Mouse (Mus musculus): ENCODE measurements at regions not wholly inside any gene's neighbourhood (a gene's known extent, or its start where the extent isn't known, plus 50 kb on each side); places are given as distances from the start of the nearest gene placed in this dataset.

- Histone ChIP-seq H3K4me1 (ENCODE audit: control insufficient read depth, insufficient read depth, low read length) (no peaks in the 10 kb centered on the region), H3K27ac (ENCODE audit: low read length) (no peak overlapping the region), H3K36me3 (ENCODE audit: control insufficient read depth, insufficient read depth, low read length) (no peaks in the 10 kb centered on the region), H3K4me3 (replicated peaks; ENCODE audit: low read length) (no peak overlapping the region), H3K9ac (ENCODE audit: low read length) (no peak overlapping the region), H3K4me2 (ENCODE audit: low read depth, low read length) (no peak overlapping the region), H3K9me3 (replicated peaks; ENCODE audit: control insufficient read depth, low read length) (0 out of 2 replicates have a peak, but pooled peaks cover 4% of the 10 kb centered on the region), H3K27me3 (ENCODE audit: control insufficient read depth, insufficient read depth, low read length) (no peaks in the 10 kb centered on the region; the same call in 1 of the 2 replicates)
- ATAC-seq (ENCODE audit: insufficient read depth, low FRiP score), result no peak
- WGBS, result 75% methylated on average over 15 of the region's 15 CpGs
Measured at GRCm38 (mm10) chr9:61048576-61048975, 254.2 kb downstream of the Uaca start.

DNA sequence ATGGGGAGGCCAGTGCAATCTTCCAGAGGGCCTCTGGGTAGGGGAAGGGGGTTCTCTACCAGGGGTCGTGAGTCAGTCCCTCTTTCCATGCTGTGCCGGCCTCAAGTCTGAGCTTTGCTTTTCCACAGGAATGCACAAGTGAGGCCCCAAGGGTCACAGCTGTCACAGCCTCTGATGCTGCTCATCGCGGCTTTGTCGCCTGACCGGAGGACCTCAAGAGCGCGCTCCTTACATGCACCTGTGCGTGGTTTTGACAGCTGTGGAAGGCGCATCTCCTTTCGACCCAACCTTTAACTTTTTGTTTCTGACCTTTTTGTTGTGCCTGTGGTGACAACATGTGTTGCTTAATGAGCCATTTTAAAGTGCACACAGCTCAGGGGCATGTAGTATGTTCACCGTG is 258.3 kb downstream of the Uaca start:
- no peak overlapping the region for H3K4me2 ChIP-seq (ENCODE audit: low read depth, low read length)
- no peaks in the 10 kb centered on the region for H3K36me3 ChIP-seq (ENCODE audit: control insufficient read depth, insufficient read depth, low read length)
- no peaks in the 10 kb centered on the region for H3K27me3 ChIP-seq (ENCODE audit: control insufficient read depth, insufficient read depth, low read length)
- no peak overlapping the region for H3K4me3 ChIP-seq (replicated peaks; ENCODE audit: low read length)
- 0 out of 2 replicates have a peak, but pooled peaks cover 4% of the 10 kb centered on the region for H3K9me3 ChIP-seq (replicated peaks; ENCODE audit: control insufficient read depth, low read length)
- 91% methylated on average over 12 of the region's 12 CpGs for WGBS
- ATAC-seq (ENCODE audit: insufficient read depth, low FRiP score), result no peak
- no peak overlapping the region for H3K27ac ChIP-seq (ENCODE audit: low read length)
- H3K9ac ChIP-seq (ENCODE audit: low read length), result no peak overlapping the region
- H3K4me1 ChIP-seq (ENCODE audit: control insufficient read depth, insufficient read depth, low read length), result peaks cover 21% of the 10 kb centered on the region

GRCm38 (mm10) chr9:61054427-61054826 is 260.1 kb downstream of the Uaca start:
- Histone ChIP-seq H3K27me3 (ENCODE audit: control insufficient read depth, insufficient read depth, low read length) (no peaks in the 10 kb centered on the region), H3K36me3 (ENCODE audit: control insufficient read depth, insufficient read depth, low read length) (no peaks in the 10 kb centered on the region), H3K9ac (ENCODE audit: low read length) (no peak overlapping the region), H3K4me2 (ENCODE audit: low read depth, low read length) (no peak overlapping the region), H3K27ac (ENCODE audit: low read length) (no peak overlapping the region; the same call in 1 of the 2 replicates), H3K4me1 (ENCODE audit: control insufficient read depth, insufficient read depth, low read length) (peaks cover 21% of the 10 kb centered on the region), H3K9me3 (replicated peaks; ENCODE audit: control insufficient read depth, low read length) (0 out of 2 replicates have a peak, but pooled peaks cover 4% of the 10 kb centered on the region), H3K4me3 (replicated peaks; ENCODE audit: low read length) (no peak overlapping the region)
- ATAC-seq (ENCODE audit: insufficient read depth, low FRiP score), result peak; percentile 62
- 10% methylated on average over 3 of the region's 3 CpGs for WGBS

GRCm38 (mm10) chr9:61055392-61055791 is 261.1 kb downstream of the Uaca start:
- Histone ChIP-seq H3K36me3 (ENCODE audit: control insufficient read depth, insufficient read depth, low read length) (no peaks in the 10 kb centered on the region), H3K4me1 (ENCODE audit: control insufficient read depth, insufficient read depth, low read length) (peaks cover 21% of the 10 kb centered on the region)
- WGBS, result 71% methylated on average over 3 of the region's 3 CpGs

DNA sequence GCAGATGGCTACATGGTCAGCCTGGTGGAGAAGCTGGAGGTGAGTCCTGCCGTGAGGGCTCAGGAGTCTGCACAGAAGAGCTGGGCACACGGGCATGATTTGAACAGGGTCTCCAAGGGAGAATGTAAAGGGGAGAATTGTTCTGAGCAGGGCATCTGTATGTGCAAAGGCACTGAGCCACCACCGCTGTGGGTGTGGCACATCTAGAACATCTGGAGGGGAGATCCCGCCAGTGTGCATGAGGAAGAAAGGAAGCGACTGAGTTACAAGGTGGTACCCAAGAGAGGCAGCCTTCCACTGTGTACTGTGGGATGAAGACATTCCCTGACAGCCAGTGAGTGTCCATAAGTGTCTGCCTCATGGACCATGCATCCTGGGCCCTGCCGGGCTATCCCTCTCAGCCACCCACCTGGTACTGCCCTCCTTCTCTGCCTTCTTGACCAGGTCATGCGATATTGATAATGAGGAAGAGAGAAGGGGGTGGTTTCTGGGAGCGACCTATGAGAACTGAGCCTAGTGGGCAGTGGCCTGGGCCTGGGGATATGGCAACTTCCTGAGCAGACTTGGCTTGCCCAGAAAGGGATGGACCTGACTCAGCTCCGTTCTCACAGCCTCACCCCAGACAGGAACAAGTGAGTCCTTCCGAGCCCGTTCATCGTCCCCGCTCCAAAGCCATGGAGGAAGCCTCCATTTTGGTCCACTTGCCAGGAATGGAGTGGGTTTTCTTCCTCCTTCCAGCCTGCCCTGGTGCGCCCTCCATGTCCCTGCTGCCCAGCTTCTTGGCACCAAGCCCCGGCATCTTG is 261.8 kb downstream of the Uaca start:
- Histone ChIP-seq H3K4me2 (ENCODE audit: low read depth, low read length) (no peak overlapping the region; the same call in 1 of the 2 replicates), H3K4me1 (ENCODE audit: control insufficient read depth, insufficient read depth, low read length) (peaks cover 21% of the 10 kb centered on the region), H3K27ac (ENCODE audit: low read length) (no peak overlapping the region; the same call in 1 of the 2 replicates), H3K36me3 (ENCODE audit: control insufficient read depth, insufficient read depth, low read length) (no peaks in the 10 kb centered on the region), H3K4me3 (replicated peaks; ENCODE audit: low read length) (no peak overlapping the region), H3K9me3 (replicated peaks; ENCODE audit: control insufficient read depth, low read length) (0 out of 2 replicates have a peak, but pooled peaks cover 7% of the 10 kb centered on the region), H3K27me3 (ENCODE audit: control insufficient read depth, insufficient read depth, low read length) (no peaks in the 10 kb centered on the region), H3K9ac (ENCODE audit: low read length) (0 out of 2 replicates have a peak overlapping the region, but pooled peaks have one; percentile 12)
- WGBS, result 81% methylated on average over 15 of the region's 15 CpGs
- no peak for ATAC-seq (ENCODE audit: insufficient read depth, low FRiP score)

More at GRCm38 (mm10) chr9:61055392-61055791, 261.1 kb downstream of the Uaca start:
- no peak overlapping the region for H3K27ac ChIP-seq (ENCODE audit: low read length)
- H3K4me2 ChIP-seq (ENCODE audit: low read depth, low read length), result no peak overlapping the region
- ATAC-seq (ENCODE audit: insufficient read depth, low FRiP score), result no peak
- 0 out of 2 replicates have a peak, but pooled peaks cover 7% of the 10 kb centered on the region for H3K9me3 ChIP-seq (replicated peaks; ENCODE audit: control insufficient read depth, low read length)
- no peak overlapping the region for H3K9ac ChIP-seq (ENCODE audit: low read length)
- H3K27me3 ChIP-seq (ENCODE audit: control insufficient read depth, insufficient read depth, low read length), result no peaks in the 10 kb centered on the region
- H3K4me3 ChIP-seq (replicated peaks; ENCODE audit: low read length), result no peak overlapping the region

GRCm38 (mm10) chr9:61056731-61057270 is 262.5 kb downstream of the Uaca start:
- Histone ChIP-seq H3K4me3 (replicated peaks; ENCODE audit: low read length) (no peak overlapping the region), H3K27ac (ENCODE audit: low read length) (no peak overlapping the region; the same call in 1 of the 2 replicates), H3K4me2 (ENCODE audit: low read depth, low read length) (no peak overlapping the region; the same call in 1 of the 2 replicates), H3K27me3 (ENCODE audit: control insufficient read depth, insufficient read depth, low read length) (no peaks in the 10 kb centered on the region), H3K9ac (ENCODE audit: low read length) (0 out of 2 replicates have a peak overlapping the region, but pooled peaks have one; percentile 12), H3K9me3 (replicated peaks; ENCODE audit: control insufficient read depth, low read length) (0 out of 2 replicates have a peak, but pooled peaks cover 3% of the 10 kb centered on the region), H3K4me1 (ENCODE audit: control insufficient read depth, insufficient read depth, low read length) (peaks cover 21% of the 10 kb centered on the region), H3K36me3 (ENCODE audit: control insufficient read depth, insufficient read depth, low read length) (no peaks in the 10 kb centered on the region)
- 40% methylated on average over 10 of the region's 10 CpGs for WGBS
- ATAC-seq (ENCODE audit: insufficient read depth, low FRiP score), result peak; percentile 45; the same call in 1 of the 2 replicates

- no peak overlapping the region for H3K27ac ChIP-seq (ENCODE audit: low read length)
- H3K9ac ChIP-seq (ENCODE audit: low read length), result no peak overlapping the region
- H3K4me2 ChIP-seq (ENCODE audit: low read depth, low read length), result no peak overlapping the region
- no peak overlapping the region for H3K4me3 ChIP-seq (replicated peaks; ENCODE audit: low read length)
- peaks cover 17% of the 10 kb centered on the region for H3K4me1 ChIP-seq (ENCODE audit: control insufficient read depth, insufficient read depth, low read length)
- 0 out of 2 replicates have a peak, but pooled peaks cover 3% of the 10 kb centered on the region for H3K9me3 ChIP-seq (replicated peaks; ENCODE audit: control insufficient read depth, low read length)
- ATAC-seq (ENCODE audit: insufficient read depth, low FRiP score), result no peak
- H3K27me3 ChIP-seq (ENCODE audit: control insufficient read depth, insufficient read depth, low read length), result no peaks in the 10 kb centered on the region
- no peaks in the 10 kb centered on the region for H3K36me3 ChIP-seq (ENCODE audit: control insufficient read depth, insufficient read depth, low read length)
Measured at GRCm38 (mm10) chr9:61059225-61059624, 264.9 kb downstream of the Uaca start.

GRCm38 (mm10) chr9:61060958-61061357 is 266.6 kb downstream of the Uaca start:
- Histone ChIP-seq H3K4me1 (ENCODE audit: control insufficient read depth, insufficient read depth, low read length) (peaks cover 14% of the 10 kb centered on the region), H3K27me3 (ENCODE audit: control insufficient read depth, insufficient read depth, low read length) (no peaks in the 10 kb centered on the region), H3K27ac (ENCODE audit: low read length) (no peak overlapping the region), H3K9me3 (replicated peaks; ENCODE audit: control insufficient read depth, low read length) (0 out of 2 replicates have a peak, but pooled peaks cover 3% of the 10 kb centered on the region), H3K9ac (ENCODE audit: low read length) (no peak overlapping the region), H3K36me3 (ENCODE audit: control insufficient read depth, insufficient read depth, low read length) (no peaks in the 10 kb centered on the region), H3K4me2 (ENCODE audit: low read depth, low read length) (no peak overlapping the region), H3K4me3 (replicated peaks; ENCODE audit: low read length) (no peak overlapping the region)
- 50% methylated on average over 8 of the region's 8 CpGs for WGBS
- no peak for ATAC-seq (ENCODE audit: insufficient read depth, low FRiP score)

DNA sequence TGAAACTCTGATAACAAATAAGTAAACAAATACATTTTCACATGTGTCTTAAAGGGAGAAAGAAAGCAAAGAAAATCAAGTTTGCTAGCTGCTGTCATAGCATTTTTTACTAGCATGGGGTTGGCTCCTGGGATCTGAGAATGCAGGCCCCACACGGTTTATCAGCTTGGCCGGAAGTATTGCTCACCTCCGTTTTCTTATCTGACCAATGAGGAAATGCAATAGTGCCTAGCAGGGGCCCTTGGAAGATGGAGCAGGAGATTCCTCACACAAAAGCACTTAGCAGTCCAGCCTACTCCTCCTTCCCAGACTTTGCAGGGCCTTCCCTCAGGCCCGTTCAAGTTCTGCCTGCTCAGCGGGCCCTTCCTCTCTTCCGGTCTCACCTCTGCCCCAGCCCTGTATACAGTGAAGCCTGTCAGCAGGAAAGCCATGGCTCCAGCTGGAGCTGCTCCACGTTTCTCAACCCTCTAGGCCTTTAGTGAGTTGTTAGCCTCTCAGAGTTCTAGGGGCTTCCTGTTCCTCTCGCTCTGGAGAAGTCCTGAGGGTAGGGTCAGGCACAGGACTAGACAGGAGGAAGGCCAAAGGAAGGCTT is 270.5 kb downstream of the Uaca start:
- WGBS, result 39% methylated on average over 8 of the region's 8 CpGs

More for the DNA sequence above, 270.5 kb downstream of the Uaca start:
- no peak overlapping the region for H3K4me3 ChIP-seq (replicated peaks; ENCODE audit: low read length)
- no peaks in the 10 kb centered on the region for H3K36me3 ChIP-seq (ENCODE audit: control insufficient read depth, insufficient read depth, low read length)
- H3K4me1 ChIP-seq (ENCODE audit: control insufficient read depth, insufficient read depth, low read length), result peaks cover 5% of the 10 kb centered on the region; the same call in 1 of the 2 replicates
- no peak overlapping the region for H3K27ac ChIP-seq (ENCODE audit: low read length)
- ATAC-seq (ENCODE audit: insufficient read depth, low FRiP score), result no peak
- no peaks in the 10 kb centered on the region for H3K9me3 ChIP-seq (replicated peaks; ENCODE audit: control insufficient read depth, low read length)
- no peak overlapping the region for H3K4me2 ChIP-seq (ENCODE audit: low read depth, low read length)
- H3K9ac ChIP-seq (ENCODE audit: low read length), result no peak overlapping the region
- no peaks in the 10 kb centered on the region for H3K27me3 ChIP-seq (ENCODE audit: control insufficient read depth, insufficient read depth, low read length)

All from stomach, embryonic 16.5 days (tissue).